Mouse (Mus musculus): ENCODE measurements around the gene Ppp1r18.

- TF ChIP-seq POLR2A (IDR thresholded peaks at IDR 0.05; ENCODE audit: borderline replicate concordance, extremely low read depth, insufficient read depth, insufficient read length, poor library complexity, severe bottlenecking) (no peak), CTCF (IDR thresholded peaks at IDR 0.05; ENCODE audit: borderline replicate concordance, extremely low read depth, insufficient read depth, insufficient read length) (no peak)
Measured at GRCm38 (mm10) chr17:35859371-35859770, 6.0 kb upstream of the Ppp1r18 start.
